Mouse (Mus musculus) midbrain, embryonic 14.5 days (tissue): ENCODE results near the gene Pnkd. TPM values are rescaled to one million over a fixed set of nuclear protein-coding genes. Genes with fewer than 3 reads are reported as not detected.

Source experiments
- ATAC-seq: fragments of 200-750 bp; cut with Nextera tagmentation; 2 replicates; pipeline ENCODE4 v1.8.0; 2017; ENCODE audit warnings: moderate number of reproducible peaks, moderate library complexity; ENCODE audit not compliant: low FRiP score, low TSS enrichment
- DNase-seq: peaks from one replicate; pipeline ENCODE4 v3.0.0-alpha.2; 2015
- H3K27ac ChIP-seq: fragments of 300-500 bp; sonication (generic); replicated peaks from 2 replicates; pipeline ENCODE4 v1.5.1; 2014; ENCODE audit warnings: mild to moderate bottlenecking, low read depth, low read length, moderate library complexity
- H3K27me3 ChIP-seq: fragments of 300-500 bp; sonication (generic); 2 replicates; pipeline ENCODE4 v1.6.1; 2014; ENCODE audit warnings: low read length, control low read depth, mixed read lengths; ENCODE audit not compliant: control insufficient read depth, insufficient read depth
- H3K36me3 ChIP-seq: fragments of 300-500 bp; sonication (generic); 2 replicates; pipeline ENCODE4 v1.6.1; 2014; ENCODE audit warnings: low read length, control low read depth; ENCODE audit not compliant: control insufficient read depth, insufficient read depth
- H3K4me1 ChIP-seq: fragments of 300-500 bp; sonication (generic); 2 replicates; pipeline ENCODE4 v1.6.1; 2014; ENCODE audit warnings: mild to moderate bottlenecking, antibody characterized with exemption, low read length, control low read depth; ENCODE audit not compliant: control insufficient read depth, insufficient read depth
- H3K4me2 ChIP-seq: fragments of 300-500 bp; sonication (generic); 2 replicates; pipeline ENCODE4 v1.6.1; 2014; ENCODE audit warnings: mild to moderate bottlenecking, low read length, moderate library complexity
- H3K4me3 ChIP-seq: fragments of 300-500 bp; sonication (generic); replicated peaks from 2 replicates; pipeline ENCODE4 v1.5.1; 2014; ENCODE audit warnings: low read depth, low read length
- H3K9ac ChIP-seq: fragments of 300-500 bp; sonication (generic); replicated peaks from 2 replicates; pipeline ENCODE4 v1.6.1; 2014; ENCODE audit warnings: mild to moderate bottlenecking, low read length, moderate library complexity
- H3K9me3 ChIP-seq: fragments of 300-500 bp; sonication (generic); 2 replicates; pipeline ENCODE4 v1.6.1; 2016; ENCODE audit warnings: low read length, control low read depth, mixed read lengths; ENCODE audit not compliant: control insufficient read depth
- WGBS: fragments of 180-500 bp; shearing (Covaris S2); extraction: QIAGEN DNeasy Blood & Tissue Kit; methylation state at CpG from one replicate; pipeline ENCODE4 v1.1.7; 2014; 5-methylcytosine and 5-hydroxymethylcytosine counted together
- polyA plus RNA-seq: library from polyadenylated mRNA; unstranded; fragments of >200 nt; fragmentation: Nextera tagmentation; extraction: Ambion mirVana; gene quantifications from 2 replicates; pipeline ENCODE4 v1.2.1, GENCODE M21; 2014

Gene Pnkd
- polyA plus RNA-seq, 1 experiment from 2014 or later = 99.0 TPM

DNA sequence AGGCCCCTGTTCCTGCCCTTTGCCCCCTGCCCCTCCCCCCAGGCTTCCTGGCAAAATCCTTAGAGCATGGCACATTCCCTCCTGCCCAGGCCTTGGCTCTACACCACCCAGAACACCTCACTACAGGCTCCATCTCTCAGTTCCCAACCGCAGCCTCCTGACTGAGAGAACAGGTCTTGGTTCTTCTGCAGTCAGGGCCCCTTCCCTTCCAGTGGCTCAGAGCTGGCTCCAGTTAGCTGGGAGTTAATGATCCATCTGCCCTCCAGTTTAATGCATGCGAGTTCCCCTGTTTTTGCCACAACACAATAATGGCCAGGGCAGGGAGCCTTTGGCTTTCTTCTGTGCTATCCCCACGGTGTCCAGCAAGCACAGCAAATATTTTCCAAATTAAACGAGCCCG lies 58.4 kb downstream of the Pnkd start:
- no peak overlapping the region for H3K9ac ChIP-seq
- no peak overlapping the region for H3K27ac ChIP-seq
- no peaks in the 10 kb centered on the region for H3K27me3 ChIP-seq
- 65% methylated on average over 5 of the region's 5 CpGs for WGBS
- H3K36me3 ChIP-seq = no peaks in the 10 kb centered on the region
- ATAC-seq (no peak), DNase-seq (no peak)
- H3K9me3 ChIP-seq = no peaks in the 10 kb centered on the region
- H3K4me1 ChIP-seq = no peaks in the 10 kb centered on the region
- no peak overlapping the region for H3K4me2 ChIP-seq
- no peak overlapping the region for H3K4me3 ChIP-seq

DNA sequence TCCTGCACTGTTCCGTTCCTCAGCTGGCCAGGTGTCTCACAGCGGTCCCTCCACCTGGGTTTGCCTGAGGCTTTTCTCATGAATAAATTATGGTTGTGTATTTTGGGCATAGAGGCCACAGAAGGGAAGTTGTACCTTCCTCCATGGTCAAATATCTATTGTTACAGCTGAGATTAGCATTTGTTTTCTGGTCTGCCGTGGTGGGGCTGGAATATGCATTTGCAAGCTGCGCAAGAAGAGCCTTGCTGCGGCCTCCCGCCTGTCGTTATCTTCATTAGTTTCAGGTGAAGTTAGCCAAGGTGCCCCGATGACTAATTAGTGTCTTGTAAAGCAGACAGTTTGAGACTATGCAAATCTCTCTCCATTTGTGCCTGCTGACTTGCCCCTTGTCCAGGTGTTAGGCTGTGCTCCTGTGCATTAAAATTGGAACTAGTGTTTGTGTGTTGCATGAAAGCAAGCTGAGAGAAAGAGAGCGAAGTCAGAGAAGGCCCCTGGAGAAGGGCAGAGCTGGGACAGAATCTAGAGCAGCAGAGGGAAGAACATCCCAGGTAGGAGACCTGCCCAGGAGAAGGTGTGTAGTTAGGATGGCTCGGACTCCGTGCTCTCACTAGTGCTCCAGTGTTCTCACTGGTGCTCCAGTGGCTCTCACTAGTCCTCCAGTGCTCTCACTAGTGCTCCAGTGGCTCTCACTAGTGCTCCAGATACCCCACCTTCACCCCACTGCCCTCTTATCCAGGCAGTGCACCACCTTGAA lies 59.6 kb downstream of the Pnkd start:
- H3K4me2 ChIP-seq = no peak overlapping the region
- H3K27me3 ChIP-seq = no peaks in the 10 kb centered on the region
- no peak for DNase-seq
- no peaks in the 10 kb centered on the region for H3K4me1 ChIP-seq
- ATAC-seq = no peak
- peaks cover 2% of the 10 kb centered on the region; the same call in 1 of the 2 replicates for H3K36me3 ChIP-seq
- 75% methylated on average over 11 of the region's 11 CpGs for WGBS
- H3K4me3 ChIP-seq = no peak overlapping the region
- H3K27ac ChIP-seq = no peak overlapping the region
- no peaks in the 10 kb centered on the region for H3K9me3 ChIP-seq
- H3K9ac ChIP-seq = no peak overlapping the region

DNA sequence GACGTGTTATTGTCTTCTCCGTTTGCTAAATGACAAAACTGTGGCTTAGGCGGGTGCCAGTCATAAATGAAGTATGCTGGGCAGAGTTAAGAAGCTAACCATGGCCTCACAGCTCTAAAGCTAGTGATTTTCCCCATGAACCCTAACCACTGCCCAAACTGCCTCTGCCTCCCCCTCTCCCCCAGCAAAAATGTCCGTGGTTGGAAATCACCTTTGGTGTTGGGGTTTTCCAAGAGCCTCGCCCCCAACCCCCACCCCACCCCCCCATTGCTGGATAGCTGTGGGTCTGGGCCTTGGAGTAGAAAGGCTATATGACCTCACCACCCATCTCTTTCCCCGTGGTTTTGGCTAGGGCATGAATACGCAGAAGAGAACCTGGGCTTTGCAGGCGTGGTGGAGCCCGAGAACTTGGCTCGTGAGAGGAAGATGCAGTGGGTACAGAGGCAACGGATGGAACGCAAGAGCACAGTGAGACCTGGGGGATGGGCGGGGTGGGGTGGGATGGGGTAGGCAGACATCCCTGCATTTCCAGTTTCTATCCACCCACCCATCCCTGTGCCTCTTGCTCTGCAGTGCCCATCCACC lies 66.5 kb downstream of the Pnkd start:
- H3K9me3 ChIP-seq = no peaks in the 10 kb centered on the region
- no peaks in the 10 kb centered on the region for H3K27me3 ChIP-seq
- no peak overlapping the region for H3K4me2 ChIP-seq
- no peak for ATAC-seq
- 89% methylated on average over 13 of the region's 13 CpGs for WGBS
- no peak overlapping the region for H3K4me3 ChIP-seq
- no peak overlapping the region for H3K27ac ChIP-seq
- H3K4me1 ChIP-seq = no peaks in the 10 kb centered on the region
- no peak for DNase-seq
- H3K36me3 ChIP-seq = peaks cover 27% of the 10 kb centered on the region
- H3K9ac ChIP-seq = no peak overlapping the region

DNA sequence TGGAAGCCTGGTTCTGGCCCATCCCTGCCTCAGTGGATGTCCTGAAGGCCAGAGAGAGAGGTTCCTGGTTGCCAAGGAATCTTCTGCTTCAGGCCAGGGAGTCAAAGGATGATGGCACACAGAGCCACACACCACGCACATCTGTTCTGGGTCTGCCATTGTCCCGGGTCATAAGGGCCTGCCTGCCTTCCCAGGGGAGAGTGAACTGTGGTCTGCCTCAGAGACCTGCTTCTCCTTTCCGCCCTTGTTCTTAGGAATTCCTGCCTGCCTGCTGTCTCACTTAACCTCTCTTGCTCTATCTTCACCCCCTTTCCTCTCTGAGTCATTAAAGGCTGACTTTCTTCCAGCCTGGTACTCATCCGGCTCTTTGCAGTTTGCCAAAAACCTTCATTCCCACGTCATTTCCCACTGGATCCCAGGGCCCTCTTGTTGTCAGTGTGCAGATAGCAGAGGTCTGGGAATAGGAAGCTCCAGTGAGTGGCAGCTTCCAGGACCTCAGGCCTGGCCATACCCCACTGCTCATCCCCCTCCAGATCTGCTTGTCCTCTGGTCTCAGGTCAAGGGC lies 67.9 kb downstream of the Pnkd start:
- Histone ChIP-seq H3K4me1 (no peaks in the 10 kb centered on the region), H3K9me3 (no peaks in the 10 kb centered on the region), H3K27me3 (no peaks in the 10 kb centered on the region), H3K9ac (no peak overlapping the region), H3K36me3 (peaks cover 27% of the 10 kb centered on the region), H3K4me3 (no peak overlapping the region), H3K4me2 (no peak overlapping the region), H3K27ac (no peak overlapping the region)
- 80% methylated on average over 5 of the region's 5 CpGs for WGBS
- no peak for DNase-seq
- ATAC-seq = no peak

DNA sequence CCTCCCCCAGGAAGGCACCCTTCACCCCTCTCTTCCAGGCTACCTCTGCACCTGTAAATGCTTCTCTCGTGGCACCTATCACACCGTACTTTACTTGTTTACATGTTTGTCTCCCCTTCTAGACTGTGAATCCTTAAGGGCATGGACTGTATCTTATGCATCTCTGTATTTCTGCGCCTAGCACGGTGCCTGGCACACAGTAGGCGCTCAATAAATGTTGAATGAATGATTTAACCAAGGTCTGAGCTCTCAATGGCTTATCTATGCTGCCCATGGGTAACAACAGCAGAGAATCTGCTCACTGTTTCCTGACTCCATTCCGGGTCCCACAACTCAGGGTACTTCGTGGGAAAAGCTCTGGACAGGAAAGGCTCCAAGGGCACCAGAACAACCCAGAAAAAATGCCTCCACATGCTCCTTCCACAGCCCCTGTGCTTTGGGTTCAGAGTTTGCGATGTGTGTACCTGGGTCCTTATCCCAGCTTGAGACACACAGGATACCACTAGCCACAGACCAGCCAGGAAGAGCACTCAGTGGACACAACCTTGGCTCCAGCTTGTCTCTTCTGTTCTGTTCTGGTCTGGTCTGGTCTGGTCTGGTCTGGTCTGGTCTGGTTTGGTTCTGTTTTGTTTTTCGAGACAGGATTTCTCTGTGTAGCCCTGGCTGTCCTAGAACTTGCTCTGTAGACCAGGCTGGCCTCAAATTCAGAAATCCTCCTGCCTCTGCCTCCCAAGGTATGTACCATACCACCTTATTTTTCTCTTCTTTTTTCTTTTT lies 68.9 kb downstream of the Pnkd start:
- no peak for DNase-seq
- 91% methylated on average over 9 of the region's 9 CpGs for WGBS
- Histone ChIP-seq H3K27me3 (no peaks in the 10 kb centered on the region), H3K9ac (no peak overlapping the region), H3K4me2 (no peak overlapping the region), H3K36me3 (peaks cover 27% of the 10 kb centered on the region), H3K4me3 (no peak overlapping the region), H3K4me1 (no peaks in the 10 kb centered on the region), H3K27ac (no peak overlapping the region), H3K9me3 (no peaks in the 10 kb centered on the region)
- ATAC-seq = no peak

DNA sequence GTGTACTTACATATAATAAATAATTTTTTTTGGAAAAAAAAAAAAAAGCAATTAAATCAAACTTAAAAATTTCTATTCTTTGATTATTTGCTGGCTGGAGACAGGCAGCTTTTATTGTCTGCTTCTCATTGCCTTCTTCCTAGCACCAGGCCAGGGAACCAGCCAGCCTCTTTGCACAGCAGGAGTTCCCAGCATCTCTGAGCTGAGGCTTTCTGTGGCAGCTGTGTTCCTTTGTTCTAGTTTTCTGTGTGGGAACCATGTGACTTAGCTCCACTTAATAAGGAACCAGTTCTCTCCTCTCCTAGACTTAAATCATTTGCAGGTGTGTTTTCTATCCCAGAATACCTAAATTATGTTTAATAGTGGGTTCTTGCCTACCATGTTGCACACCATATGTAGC lies 72.8 kb downstream of the Pnkd start:
- Histone ChIP-seq H3K4me3 (no peak overlapping the region), H3K27ac (no peak overlapping the region), H3K4me2 (no peak overlapping the region), H3K9ac (no peak overlapping the region), H3K36me3 (peaks cover 10% of the 10 kb centered on the region; the same call in 1 of the 2 replicates), H3K9me3 (no peaks in the 10 kb centered on the region), H3K4me1 (no peaks in the 10 kb centered on the region), H3K27me3 (no peaks in the 10 kb centered on the region)
- ATAC-seq (no peak), DNase-seq (no peak)

DNA sequence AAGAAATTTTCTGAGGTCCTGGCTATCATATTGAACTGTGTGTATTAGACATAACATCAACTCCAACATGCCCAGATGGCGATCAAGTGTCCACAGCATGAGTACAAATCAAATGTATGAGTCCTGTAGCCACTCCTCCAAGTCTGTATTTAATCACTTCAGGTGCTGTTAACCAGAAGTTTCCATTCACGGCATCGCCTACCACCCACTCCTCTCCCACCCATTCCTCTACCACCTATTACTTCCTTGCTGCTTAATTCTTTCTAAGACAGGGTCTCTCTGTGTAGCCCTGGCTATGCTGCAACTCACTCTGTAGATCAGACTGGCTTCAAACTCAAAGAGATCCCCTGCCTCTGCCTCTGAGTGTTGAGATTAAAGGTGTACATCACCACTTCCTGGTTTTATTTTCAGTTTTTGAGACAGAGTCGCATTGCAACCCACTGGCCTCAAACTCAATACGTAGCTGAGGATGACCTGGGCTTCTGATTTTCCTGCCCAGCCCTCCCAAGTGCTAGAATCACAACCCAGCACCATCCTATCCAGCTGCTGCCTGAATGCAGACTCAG lies 75.3 kb downstream of the Pnkd start:
- no peaks in the 10 kb centered on the region for H3K9me3 ChIP-seq
- H3K4me1 ChIP-seq = no peaks in the 10 kb centered on the region
- no peak overlapping the region for H3K27ac ChIP-seq
- 91% methylated on average over 5 of the region's 5 CpGs for WGBS
- no peak for DNase-seq
- no peak overlapping the region for H3K4me3 ChIP-seq
- no peaks in the 10 kb centered on the region for H3K27me3 ChIP-seq
- no peak for ATAC-seq
- H3K4me2 ChIP-seq = no peak overlapping the region
- no peaks in the 10 kb centered on the region for H3K36me3 ChIP-seq
- H3K9ac ChIP-seq = no peak overlapping the region

DNA sequence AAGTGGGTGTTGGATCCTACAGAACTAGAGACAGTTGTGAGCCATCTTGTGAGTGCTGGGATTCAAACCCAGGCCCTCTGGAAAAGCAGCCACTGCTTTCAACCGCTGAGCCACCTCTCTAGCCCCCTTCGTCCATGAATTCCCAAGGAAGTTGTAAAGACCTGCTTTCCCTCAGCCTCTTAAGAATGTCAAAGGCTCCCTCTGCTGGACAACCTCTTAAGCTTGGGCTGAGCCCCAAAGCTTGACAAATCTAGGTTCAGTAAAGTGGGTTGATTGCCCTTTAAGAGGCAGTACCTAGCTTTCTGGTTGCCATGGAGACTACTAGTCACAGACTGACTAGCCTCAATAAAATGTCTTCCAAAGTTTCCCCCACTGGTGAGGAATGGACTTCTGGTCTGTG lies 77.1 kb downstream of the Pnkd start, which contains the start of gene Catip:
Catip (plus strand) TSS at position 297 of the 400 bp plus-strand sequence.
- no peaks in the 10 kb centered on the region for H3K36me3 ChIP-seq
- H3K27me3 ChIP-seq = no peaks in the 10 kb centered on the region
- DNase-seq (peak; percentile 94), ATAC-seq (peak; percentile 55; the same call in 1 of the 2 replicates)
- 2% methylated on average over 2 of the region's 2 CpGs for WGBS
- no peak within 1 kb of the TSS for H3K4me2 ChIP-seq
- H3K4me1 ChIP-seq = no peaks in the 10 kb centered on the region
- no peak within 1 kb of the TSS for H3K27ac ChIP-seq
- H3K9me3 ChIP-seq = no peaks in the 10 kb centered on the region
- H3K4me3 ChIP-seq = no peak within 1 kb of the TSS
- no peak within 1 kb of the TSS for H3K9ac ChIP-seq
